Mouse (Mus musculus) neural tube, embryonic 14.5 days (tissue): ENCODE results near the gene Neb. TPM values are rescaled to one million over a fixed set of nuclear protein-coding genes. Genes with fewer than 3 reads are reported as not detected.

ENCODE experiments used
- ATAC-seq: fragments of 200-750 bp; cut with Nextera tagmentation; 2 replicates; pipeline ENCODE4 v1.8.0; 2017; ENCODE audit warnings: low read depth, mild to moderate bottlenecking, moderate TSS enrichment, moderate library complexity
- H3K27ac ChIP-seq: fragments of 300-500 bp; sonication (generic); 2 replicates; pipeline ENCODE4 v1.5.1; 2014; ENCODE audit warnings: low read depth, mild to moderate bottlenecking, control low read depth, low read length, moderate library complexity, mixed read lengths
- H3K27me3 ChIP-seq: fragments of 300-500 bp; sonication (generic); 2 replicates; pipeline ENCODE4 v1.6.1; 2014; ENCODE audit warnings: low read length; ENCODE audit not compliant: control insufficient read depth, insufficient read depth
- H3K36me3 ChIP-seq: fragments of 300-500 bp; sonication (generic); 2 replicates; pipeline ENCODE4 v1.6.1; 2014; ENCODE audit warnings: low read length, mixed read lengths; ENCODE audit not compliant: control insufficient read depth, insufficient read depth
- H3K4me1 ChIP-seq: fragments of 300-500 bp; sonication (generic); 2 replicates; pipeline ENCODE4 v1.6.1; 2014; ENCODE audit warnings: low read length; ENCODE audit not compliant: control insufficient read depth, insufficient read depth
- H3K4me2 ChIP-seq: fragments of 300-500 bp; sonication (generic); 2 replicates; pipeline ENCODE4 v1.6.1; 2014; ENCODE audit warnings: mild to moderate bottlenecking, low read depth, low read length, control low read depth
- H3K4me3 ChIP-seq: fragments of 300-500 bp; sonication (generic); 2 replicates; pipeline ENCODE4 v1.5.1; 2014; ENCODE audit warnings: low read depth, low read length, control low read depth, mixed read lengths
- H3K9ac ChIP-seq: fragments of 300-500 bp; sonication (generic); replicated peaks from 2 replicates; pipeline ENCODE4 v1.6.1; 2014; ENCODE audit warnings: low read depth, mild to moderate bottlenecking, control low read depth, low read length, mixed read lengths
- H3K9me3 ChIP-seq: fragments of 300-500 bp; sonication (generic); 2 replicates; pipeline ENCODE4 v1.6.1; 2016; ENCODE audit warnings: low read length; ENCODE audit not compliant: control insufficient read depth
- WGBS: fragments of 180-500 bp; shearing (Covaris S2); extraction: QIAGEN DNeasy Blood & Tissue Kit; methylation state at CpG from one replicate; pipeline ENCODE4 v1.1.7; 2014; 5-methylcytosine and 5-hydroxymethylcytosine counted together
- polyA plus RNA-seq: library from polyadenylated mRNA; unstranded; fragments of >200 nt; fragmentation: Nextera tagmentation; extraction: Ambion mirVana; gene quantifications from 2 replicates; pipeline ENCODE4 v1.2.1, GENCODE M21; 2014

Neb gene
- polyA plus RNA-seq, 1 experiment from 2014 or later = 1.9 TPM

- no peak overlapping the region for H3K4me3 ChIP-seq
- H3K9ac ChIP-seq = no peak overlapping the region
- H3K27me3 ChIP-seq = no peaks in the 10 kb centered on the region
- 74% methylated on average over 5 of the region's 5 CpGs for WGBS
- H3K36me3 ChIP-seq = no peaks in the 10 kb centered on the region
- H3K4me1 ChIP-seq = no peaks in the 10 kb centered on the region
- no peak for ATAC-seq
- H3K4me2 ChIP-seq = no peak overlapping the region
- no peaks in the 10 kb centered on the region for H3K9me3 ChIP-seq
- H3K27ac ChIP-seq = no peak overlapping the region
Measured at GRCm38 (mm10) chr2:52306635-52307034, 71.6 kb downstream of the Neb start.

DNA sequence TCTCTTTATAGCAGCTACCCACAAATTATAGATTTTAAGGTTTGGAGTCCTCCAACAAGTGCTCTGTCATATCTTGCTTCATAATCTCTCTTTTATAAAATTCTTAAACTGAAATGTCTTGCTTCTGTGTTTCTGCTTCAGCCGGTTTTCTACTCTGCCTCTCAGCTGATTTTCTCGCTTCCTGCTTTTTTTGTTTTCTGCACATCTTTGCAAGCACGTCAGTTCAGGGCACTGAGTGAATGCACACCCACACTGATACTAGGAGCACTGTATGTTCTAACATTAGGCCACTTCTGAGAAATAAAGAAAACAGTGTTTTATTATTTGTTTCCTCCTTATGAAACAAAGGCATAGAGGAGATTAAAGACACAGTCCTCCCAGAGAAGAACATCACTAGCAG lies 73.7 kb downstream of the Neb start:
- Histone ChIP-seq H3K4me1 (no peaks in the 10 kb centered on the region), H3K4me3 (no peak overlapping the region), H3K27ac (no peak overlapping the region), H3K9me3 (no peaks in the 10 kb centered on the region), H3K4me2 (no peak overlapping the region), H3K9ac (no peak overlapping the region), H3K36me3 (no peaks in the 10 kb centered on the region), H3K27me3 (no peaks in the 10 kb centered on the region)
- ATAC-seq = no peak
- 83% methylated on average over 3 of the region's 3 CpGs for WGBS

DNA sequence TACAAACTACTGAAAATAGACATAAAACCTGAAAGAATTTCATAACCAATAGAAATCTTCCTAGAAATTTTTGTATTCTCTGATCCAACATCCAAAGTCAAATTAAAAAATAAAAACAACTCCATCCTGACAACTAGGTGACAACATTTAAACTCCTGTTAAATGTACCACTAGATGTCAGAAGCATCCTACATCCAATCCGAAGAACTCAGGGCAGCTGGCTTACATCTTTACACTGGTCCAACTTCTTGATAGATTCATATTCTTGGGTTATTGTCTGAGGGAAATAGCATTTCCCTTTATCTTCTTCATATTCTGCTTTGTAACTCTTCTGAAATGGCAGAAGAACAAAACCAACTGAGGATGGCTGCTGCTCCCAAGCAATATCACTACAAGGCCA lies 74.9 kb downstream of the Neb start:
- Histone ChIP-seq H3K27ac (no peak overlapping the region), H3K36me3 (no peaks in the 10 kb centered on the region), H3K4me2 (no peak overlapping the region), H3K9me3 (no peaks in the 10 kb centered on the region), H3K4me3 (no peak overlapping the region), H3K4me1 (no peaks in the 10 kb centered on the region), H3K27me3 (no peaks in the 10 kb centered on the region), H3K9ac (no peak overlapping the region)
- WGBS = 81% methylated on average over 1 of the region's 1 CpGs
- ATAC-seq = no peak

- Histone ChIP-seq H3K9me3 (no peaks in the 10 kb centered on the region), H3K27me3 (no peaks in the 10 kb centered on the region), H3K4me1 (no peaks in the 10 kb centered on the region), H3K9ac (no peak overlapping the region), H3K4me2 (no peak overlapping the region), H3K27ac (no peak overlapping the region), H3K4me3 (no peak overlapping the region), H3K36me3 (no peaks in the 10 kb centered on the region)
- WGBS = 96% methylated on average over 5 of the region's 5 CpGs
- ATAC-seq = no peak
Measured at GRCm38 (mm10) chr2:52297969-52298368, 80.3 kb downstream of the Neb start.

GRCm38 (mm10) chr2:52296779-52297178 lies 81.5 kb downstream of the Neb start:
- Histone ChIP-seq H3K4me1 (no peaks in the 10 kb centered on the region), H3K27me3 (no peaks in the 10 kb centered on the region), H3K9me3 (no peaks in the 10 kb centered on the region), H3K36me3 (no peaks in the 10 kb centered on the region), H3K27ac (no peak overlapping the region), H3K9ac (no peak overlapping the region), H3K4me2 (no peak overlapping the region), H3K4me3 (no peak overlapping the region)
- 82% methylated on average over 9 of the region's 9 CpGs for WGBS
- no peak for ATAC-seq

DNA sequence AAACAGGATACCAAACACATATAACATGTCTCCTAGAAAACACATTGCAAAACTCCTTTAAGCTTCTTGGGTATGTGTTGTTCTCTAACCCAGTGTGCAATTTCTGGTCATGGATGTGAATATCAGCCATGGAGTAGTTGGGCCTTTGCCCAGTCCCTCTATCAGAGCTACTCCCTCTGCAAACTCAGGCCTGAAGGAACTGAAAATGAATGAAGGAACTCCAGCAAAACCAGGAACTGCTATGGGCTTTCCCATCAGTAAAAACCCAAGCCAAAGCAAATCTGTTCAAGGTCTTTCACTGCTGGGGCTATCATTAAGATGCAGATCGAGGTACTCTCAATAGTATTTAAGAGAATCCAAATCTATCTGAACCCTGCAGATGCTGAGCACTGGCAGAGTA lies 90.8 kb downstream of the Neb start:
- Histone ChIP-seq H3K4me1 (no peaks in the 10 kb centered on the region), H3K9ac (no peak overlapping the region), H3K27me3 (no peaks in the 10 kb centered on the region), H3K9me3 (no peaks in the 10 kb centered on the region), H3K4me2 (no peak overlapping the region), H3K4me3 (no peak overlapping the region), H3K27ac (no peak overlapping the region), H3K36me3 (no peaks in the 10 kb centered on the region)
- no peak for ATAC-seq
- WGBS = 88% methylated on average over 1 of the region's 1 CpGs

- H3K4me3 ChIP-seq = no peak overlapping the region
- H3K27ac ChIP-seq = no peak overlapping the region
- ATAC-seq = peak; percentile 24; the same call in 1 of the 2 replicates
- no peak overlapping the region for H3K9ac ChIP-seq
- no peaks in the 10 kb centered on the region for H3K4me1 ChIP-seq
- no peaks in the 10 kb centered on the region for H3K36me3 ChIP-seq
- H3K27me3 ChIP-seq = no peaks in the 10 kb centered on the region
- H3K4me2 ChIP-seq = no peak overlapping the region
- no peaks in the 10 kb centered on the region for H3K9me3 ChIP-seq
- WGBS = 26% methylated on average over 6 of the region's 6 CpGs
Measured at GRCm38 (mm10) chr2:52286421-52286820, 91.9 kb downstream of the Neb start.

- no peaks in the 10 kb centered on the region for H3K27me3 ChIP-seq
- H3K4me3 ChIP-seq = no peak overlapping the region
- peaks cover 6% of the 10 kb centered on the region; the same call in 1 of the 2 replicates for H3K4me1 ChIP-seq
- WGBS = 23% methylated on average over 1 of the region's 1 CpGs
- no peak overlapping the region for H3K4me2 ChIP-seq
- no peaks in the 10 kb centered on the region for H3K36me3 ChIP-seq
- no peak overlapping the region for H3K9ac ChIP-seq
- ATAC-seq = no peak
- H3K9me3 ChIP-seq = no peaks in the 10 kb centered on the region
- H3K27ac ChIP-seq = no peak overlapping the region
Measured at GRCm38 (mm10) chr2:52272146-52272545, 106.1 kb downstream of the Neb start.

- Histone ChIP-seq H3K9me3 (no peaks in the 10 kb centered on the region), H3K36me3 (no peaks in the 10 kb centered on the region), H3K9ac (no peak overlapping the region), H3K27ac (no peak overlapping the region), H3K4me2 (no peak overlapping the region), H3K27me3 (no peaks in the 10 kb centered on the region), H3K4me1 (peaks cover 6% of the 10 kb centered on the region; the same call in 1 of the 2 replicates), H3K4me3 (no peak overlapping the region)
- WGBS = 90% methylated on average over 8 of the region's 8 CpGs
- no peak for ATAC-seq
Measured at GRCm38 (mm10) chr2:52270911-52271310, 107.4 kb downstream of the Neb start.

- H3K36me3 ChIP-seq = no peaks in the 10 kb centered on the region
- H3K4me1 ChIP-seq = no peaks in the 10 kb centered on the region
- H3K27ac ChIP-seq = no peak overlapping the region
- no peak overlapping the region for H3K4me2 ChIP-seq
- no peaks in the 10 kb centered on the region for H3K9me3 ChIP-seq
- no peak overlapping the region for H3K9ac ChIP-seq
- no peak for ATAC-seq
- H3K4me3 ChIP-seq = no peak overlapping the region
- H3K27me3 ChIP-seq = no peaks in the 10 kb centered on the region
- WGBS = 50% methylated on average over 2 of the region's 2 CpGs
Measured at GRCm38 (mm10) chr2:52262149-52262548, 116.1 kb downstream of the Neb start.
